Mouse (Mus musculus): ENCODE measurements around the gene Olfr1095. TPM values are rescaled to one million over a fixed set of nuclear protein-coding genes. Genes with fewer than 3 reads are reported as not detected.

Olfr1095 gene
- polyA plus RNA-seq (2015; fragmentation: Nextera tagmentation; extraction: Ambion mirVana), result not detected in 2 replicates

GRCm38 (mm10) chr2:86851596-86851995 lies at the start of gene Olfr1095:
Gene Olfr1095 (minus strand): TSS chr2:86851696.
- no peaks in the 10 kb centered on the region for H3K9me3 ChIP-seq
- H3K9ac ChIP-seq, result no peak within 1 kb of the TSS
- no peak within 1 kb of the TSS for H3K4me3 ChIP-seq (replicated peaks)
- no peaks in the 10 kb centered on the region for H3K4me1 ChIP-seq (replicated peaks)
- WGBS, result 87% methylated on average over 3 of the region's 3 CpGs
- no peaks in the 10 kb centered on the region for H3K27me3 ChIP-seq (replicated peaks)
- no peak for ATAC-seq
- H3K4me2 ChIP-seq (replicated peaks), result no peak within 1 kb of the TSS
- no peak within 1 kb of the TSS for H3K27ac ChIP-seq
- H3K36me3 ChIP-seq, result no peaks in the 10 kb centered on the region

GRCm38 (mm10) chr2:86892116-86892515 lies 40.6 kb upstream of the Olfr1095 start, which contains the start of gene Olfr1097:
Gene Olfr1097 (minus strand): TSS chr2:86892216.
- no peaks in the 10 kb centered on the region for H3K4me1 ChIP-seq (replicated peaks)
- H3K4me2 ChIP-seq (replicated peaks), result no peak within 1 kb of the TSS
- H3K9ac ChIP-seq, result no peak within 1 kb of the TSS
- H3K27me3 ChIP-seq (replicated peaks), result no peaks in the 10 kb centered on the region
- H3K9me3 ChIP-seq, result no peaks in the 10 kb centered on the region
- ATAC-seq, result no peak
- no peak within 1 kb of the TSS for H3K4me3 ChIP-seq (replicated peaks)
- H3K27ac ChIP-seq, result no peak within 1 kb of the TSS
- WGBS, result 89% methylated on average over 1 of the region's 1 CpGs
- H3K36me3 ChIP-seq, result no peaks in the 10 kb centered on the region

- Histone ChIP-seq H3K4me3 (replicated peaks) (no peak within 1 kb of the TSS), H3K4me2 (replicated peaks) (no peak within 1 kb of the TSS), H3K36me3 (no peaks in the 10 kb centered on the region), H3K27ac (no peak within 1 kb of the TSS), H3K9ac (no peak within 1 kb of the TSS), H3K9me3 (no peaks in the 10 kb centered on the region), H3K4me1 (replicated peaks) (no peaks in the 10 kb centered on the region), H3K27me3 (replicated peaks) (no peaks in the 10 kb centered on the region)
- ATAC-seq, result no peak
- WGBS, result 36% methylated on average over 1 of the region's 1 CpGs
Observed at GRCm38 (mm10) chr2:86874702-86875101, 23.2 kb upstream of the Olfr1095 start, which contains the start of gene Gm13723. Gene Gm13723 (minus strand): TSS chr2:86874802.

GRCm38 (mm10) chr2:86824363-86824762 lies 27.1 kb downstream of the Olfr1095 start, which contains the start of gene Olfr1094:
Gene Olfr1094 (plus strand): TSS chr2:86824663.
- Histone ChIP-seq H3K9ac (no peak within 1 kb of the TSS), H3K27me3 (replicated peaks) (no peaks in the 10 kb centered on the region), H3K4me1 (replicated peaks) (no peaks in the 10 kb centered on the region), H3K9me3 (no peaks in the 10 kb centered on the region), H3K36me3 (no peaks in the 10 kb centered on the region), H3K4me2 (replicated peaks) (no peak within 1 kb of the TSS), H3K4me3 (replicated peaks) (no peak within 1 kb of the TSS), H3K27ac (no peak within 1 kb of the TSS)
- no peak for ATAC-seq

GRCm38 (mm10) chr2:86809918-86810317 lies 41.6 kb downstream of the Olfr1095 start, which contains the start of gene Olfr141:
Gene Olfr141 (minus strand): TSS chr2:86810018.
- H3K4me3 ChIP-seq (replicated peaks), result no peak within 1 kb of the TSS
- no peak for ATAC-seq
- H3K27me3 ChIP-seq (replicated peaks), result no peaks in the 10 kb centered on the region
- H3K27ac ChIP-seq, result no peak within 1 kb of the TSS
- H3K9ac ChIP-seq, result no peak within 1 kb of the TSS
- H3K4me2 ChIP-seq (replicated peaks), result no peak within 1 kb of the TSS
- H3K4me1 ChIP-seq (replicated peaks), result no peaks in the 10 kb centered on the region
- no peaks in the 10 kb centered on the region for H3K36me3 ChIP-seq
- H3K9me3 ChIP-seq, result no peaks in the 10 kb centered on the region

Other genes with a start within 250 kb of the Olfr1095 start
- gene Olfr1084, start 212.0 kb downstream of the Olfr1095 start, polyA plus RNA-seq (2015; fragmentation: Nextera tagmentation; extraction: Ambion mirVana), result not detected in 2 replicates
- not detected in 2 replicates for gene Olfr1085, start 189.7 kb downstream of the Olfr1095 start, polyA plus RNA-seq (2015; fragmentation: Nextera tagmentation; extraction: Ambion mirVana)
- gene Olfr1086, start 171.6 kb downstream of the Olfr1095 start, polyA plus RNA-seq (2015; fragmentation: Nextera tagmentation; extraction: Ambion mirVana), result not detected in 2 replicates
- not detected in 2 replicates for gene Olfr1087, start 153.3 kb downstream of the Olfr1095 start, polyA plus RNA-seq (2015; fragmentation: Nextera tagmentation; extraction: Ambion mirVana)
- not detected in 2 replicates for gene Olfr1089, start 118.0 kb downstream of the Olfr1095 start, polyA plus RNA-seq (2015; fragmentation: Nextera tagmentation; extraction: Ambion mirVana)
- not detected in 2 replicates for gene Olfr1090, start 92.7 kb downstream of the Olfr1095 start, polyA plus RNA-seq (2015; fragmentation: Nextera tagmentation; extraction: Ambion mirVana)
- not detected in 2 replicates for gene Olfr1093, start 69.2 kb downstream of the Olfr1095 start, polyA plus RNA-seq (2015; fragmentation: Nextera tagmentation; extraction: Ambion mirVana)
- not detected in 2 replicates for gene Olfr141, start 41.7 kb downstream of the Olfr1095 start, polyA plus RNA-seq (2015; fragmentation: Nextera tagmentation; extraction: Ambion mirVana)
- not detected in 2 replicates for gene Olfr1094, start 27.0 kb downstream of the Olfr1095 start, polyA plus RNA-seq (2015; fragmentation: Nextera tagmentation; extraction: Ambion mirVana)
- gene Gm13723, start 23.1 kb upstream of the Olfr1095 start, polyA plus RNA-seq (2015; fragmentation: Nextera tagmentation; extraction: Ambion mirVana), result not detected in 2 replicates
- not detected in 2 replicates for gene Olfr1097, start 40.5 kb upstream of the Olfr1095 start, polyA plus RNA-seq (2015; fragmentation: Nextera tagmentation; extraction: Ambion mirVana)
- gene Olfr1098, start 72.8 kb upstream of the Olfr1095 start, polyA plus RNA-seq (2015; fragmentation: Nextera tagmentation; extraction: Ambion mirVana), result not detected in 2 replicates
- gene Olfr1099, start 109.0 kb upstream of the Olfr1095 start, polyA plus RNA-seq (2015; fragmentation: Nextera tagmentation; extraction: Ambion mirVana), result not detected in 2 replicates
- not detected in 2 replicates for gene Olfr1100, start 128.3 kb upstream of the Olfr1095 start, polyA plus RNA-seq (2015; fragmentation: Nextera tagmentation; extraction: Ambion mirVana)
- not detected in 2 replicates for gene Olfr1101, start 139.5 kb upstream of the Olfr1095 start, polyA plus RNA-seq (2015; fragmentation: Nextera tagmentation; extraction: Ambion mirVana)
- not detected in 2 replicates for gene Olfr1102, start 146.7 kb upstream of the Olfr1095 start, polyA plus RNA-seq (2015; fragmentation: Nextera tagmentation; extraction: Ambion mirVana)
- not detected in 2 replicates for gene Olfr1104, start 175.4 kb upstream of the Olfr1095 start, polyA plus RNA-seq (2015; fragmentation: Nextera tagmentation; extraction: Ambion mirVana)
- gene Olfr1105, start 184.8 kb upstream of the Olfr1095 start, polyA plus RNA-seq (2015; fragmentation: Nextera tagmentation; extraction: Ambion mirVana), result not detected in 2 replicates
- gene Olfr1106, start 200.6 kb upstream of the Olfr1095 start, polyA plus RNA-seq (2015; fragmentation: Nextera tagmentation; extraction: Ambion mirVana), result not detected in 2 replicates
- not detected in 2 replicates for gene Olfr1107, start 224.1 kb upstream of the Olfr1095 start, polyA plus RNA-seq (2015; fragmentation: Nextera tagmentation; extraction: Ambion mirVana)
- not detected in 2 replicates for gene Olfr1109, start 244.3 kb upstream of the Olfr1095 start, polyA plus RNA-seq (2015; fragmentation: Nextera tagmentation; extraction: Ambion mirVana)

All from intestine, embryonic 15.5 days (tissue).